Mouse (Mus musculus): ENCODE measurements at regions not wholly inside any gene's neighbourhood (a gene's known extent, or its start where the extent isn't known, plus 50 kb on each side); places are given as distances from the start of the nearest gene placed in this dataset.

DNA sequence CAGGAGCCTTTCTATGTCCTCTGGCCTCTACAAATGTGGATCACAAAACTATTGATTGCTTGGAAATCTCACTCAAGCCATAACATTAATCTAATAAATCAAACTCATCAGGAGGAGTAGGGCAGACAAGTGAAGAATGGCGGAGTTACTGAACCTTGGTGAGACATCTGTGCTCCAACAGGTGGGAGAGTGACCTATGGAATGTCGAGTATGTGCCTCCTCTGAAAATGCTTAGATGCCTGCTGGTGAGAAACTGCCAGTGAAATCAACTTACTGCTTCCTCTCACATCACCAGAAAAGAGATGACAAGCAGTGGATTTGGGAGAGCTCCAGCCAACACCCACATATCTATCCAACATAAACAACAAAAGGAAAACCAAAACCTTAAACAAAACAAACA is 965.8 kb downstream of the Slc16a7 start:
- TF ChIP-seq CHD2 (IDR thresholded peaks at IDR 0.05; ENCODE audit: low read depth, low read length) (no peak), MAFK (IDR thresholded peaks at IDR 0.05; ENCODE audit: insufficient read depth, low read depth, low read length) (no peak)
- Histone ChIP-seq H3K9ac (ENCODE audit: insufficient read depth, low read depth, low read length, poor library complexity, severe bottlenecking) (no peak overlapping the region), H3K27ac (ENCODE audit: insufficient read depth, low read depth, low read length, poor library complexity, severe bottlenecking) (no peak overlapping the region), H3K4me3 (ENCODE audit: insufficient read depth in 1 of 2, low read depth in 1 of 2, low read length in 2 of 2, poor library complexity in 1 of 2, severe bottlenecking in 1 of 2) (no peak overlapping the region), H3K36me3 (ENCODE audit: control insufficient read depth, insufficient read depth, low read length, poor library complexity, severe bottlenecking) (no peaks in the 10 kb centered on the region), H3K4me1 (ENCODE audit: control insufficient read depth in 2 of 2, insufficient read depth in 2 of 2, low read length in 2 of 2, poor library complexity in 1 of 2) (no peaks in the 10 kb centered on the region), H3K9me3 (ENCODE audit: control insufficient read depth, insufficient read depth, low read depth, low read length) (no peaks in the 10 kb centered on the region)
- DNase-seq (ENCODE audit: low read depth, low spot score): no peak
- in situ Hi-C loops (cut with MboI; ENCODE audit: low sequenced_read_pairs in 2 of 2, unreplicated experiment in 2 of 2): no loop called here

All from ES-E14 (cell line).